Mouse (Mus musculus) ZHBTc4 (cell line): ENCODE measurements at regions not wholly inside any gene's neighbourhood (a gene's known extent, or its start where the extent isn't known, plus 50 kb on each side); places are given as distances from the start of the nearest gene placed in this dataset.

Experiments used
- DNase-seq: peaks from one replicate; pipeline ENCODE4 v3.0.0-alpha.2; 2011; ENCODE audit warnings: low read depth, low spot score

GRCm38 (mm10) chr5:118815783-118816182 is 255.3 kb downstream of the Med13l start:
- DNase-seq, result peak; percentile 90

GRCm38 (mm10) chr5:118818294-118818693 is 257.8 kb downstream of the Med13l start:
- DNase-seq, result no peak

- no peak for DNase-seq
Observed at GRCm38 (mm10) chr5:118824791-118825190, 264.3 kb downstream of the Med13l start.

GRCm38 (mm10) chr5:118829031-118829698 is 268.7 kb downstream of the Med13l start:
- no peak for DNase-seq

- no peak for DNase-seq
Observed at GRCm38 (mm10) chr5:118832701-118833100, 272.2 kb downstream of the Med13l start.

GRCm38 (mm10) chr5:118834129-118834528 is 273.6 kb downstream of the Med13l start:
- peak; percentile 83 for DNase-seq

- DNase-seq, result peak; percentile 55
Observed at GRCm38 (mm10) chr5:118837001-118837400, 276.5 kb downstream of the Med13l start.

- DNase-seq, result no peak
Observed at GRCm38 (mm10) chr5:118838421-118838820, 277.9 kb downstream of the Med13l start.

- DNase-seq, result peak; percentile 53
Observed at GRCm38 (mm10) chr5:118839916-118840315, 279.4 kb downstream of the Med13l start.

- DNase-seq, result no peak
Observed at GRCm38 (mm10) chr5:118841210-118842016, 280.9 kb downstream of the Med13l start.

GRCm38 (mm10) chr5:118842017-118842396 is 281.5 kb downstream of the Med13l start:
- no peak for DNase-seq

- DNase-seq, result no peak
Observed at GRCm38 (mm10) chr5:118857001-118857400, 296.5 kb downstream of the Med13l start.

GRCm38 (mm10) chr5:118861143-118861847 is 300.8 kb downstream of the Med13l start:
- DNase-seq, result no peak

- no peak for DNase-seq
Observed at GRCm38 (mm10) chr5:118867511-118867910, 307.0 kb downstream of the Med13l start.

- DNase-seq, result no peak
Observed at GRCm38 (mm10) chr5:118869330-118869729, 308.9 kb downstream of the Med13l start.

GRCm38 (mm10) chr5:118873871-118874270 is 313.4 kb downstream of the Med13l start:
- DNase-seq, result no peak

GRCm38 (mm10) chr5:118875096-118875637 is 314.7 kb downstream of the Med13l start:
- no peak for DNase-seq

GRCm38 (mm10) chr5:118876586-118877312 is 316.3 kb downstream of the Med13l start:
- DNase-seq, result no peak

GRCm38 (mm10) chr5:118877313-118877669 is 316.8 kb downstream of the Med13l start:
- peak; percentile 60 for DNase-seq

GRCm38 (mm10) chr5:118877831-118878230 is 317.4 kb downstream of the Med13l start:
- DNase-seq, result no peak

- DNase-seq, result no peak
Observed at GRCm38 (mm10) chr5:118878722-118879121, 318.2 kb downstream of the Med13l start.
